Mouse (Mus musculus) olfactory bulb, adult 2 months (tissue): Measurements from ENCODE around the gene Ahcy.

Experiments used
- CTCF ChIP-seq: fragments of 200-500 bp; IDR thresholded peaks from 2 replicates; pipeline ENCODE4 v1.5.1; 2012; ENCODE audit warnings: low read depth, mild to moderate bottlenecking, low read length, moderate library complexity; ENCODE audit not compliant: insufficient read depth
- POLR2A ChIP-seq: fragments of 200-500 bp; IDR thresholded peaks from 2 replicates; pipeline ENCODE4 v1.6.1; 2012; ENCODE audit warnings: mild to moderate bottlenecking, low read depth, low read length, moderate library complexity; ENCODE audit not compliant: insufficient read depth

GRCm38 (mm10) chr2:155115216-155115830 lies 41.0 kb upstream of the Ahcy start:
- TF ChIP-seq CTCF (no peak), POLR2A (no peak)
